Mouse (Mus musculus) thymus, postnatal 25 days (tissue): ENCODE measurements around the gene Olfr1477.
"Not testable (repeated sequence)": the region's sequence is repeated elsewhere in the genome, so short reads cannot be mapped to it uniquely, and the experiment has no call there.

Experiments
- DNase-seq: peaks from one replicate; pipeline ENCODE4 v3.0.0; 2022

The Olfr1477 gene

DNA sequence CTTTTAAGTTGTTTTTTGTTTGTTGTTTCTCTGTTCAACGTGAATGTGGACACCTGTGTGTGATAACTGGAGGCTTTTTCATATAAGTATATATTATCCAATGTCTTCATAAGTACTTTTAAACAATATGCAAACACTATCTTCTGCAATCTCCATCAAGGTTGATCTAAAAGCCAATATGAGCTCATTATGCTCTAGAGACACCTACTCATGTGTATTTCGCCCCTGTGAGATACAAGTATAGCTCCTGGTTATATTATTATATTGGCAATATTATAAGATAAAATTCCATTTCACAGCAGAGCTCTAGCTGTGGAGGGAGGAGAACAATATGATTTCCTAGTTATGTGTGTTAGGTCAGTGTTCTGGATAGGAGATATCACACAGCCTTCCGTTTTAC lies at the start of gene Olfr1477:
TSS of gene Olfr1477 (plus strand) at position 301 of the 400 bp plus-strand sequence.
- no peak for DNase-seq

DNA sequence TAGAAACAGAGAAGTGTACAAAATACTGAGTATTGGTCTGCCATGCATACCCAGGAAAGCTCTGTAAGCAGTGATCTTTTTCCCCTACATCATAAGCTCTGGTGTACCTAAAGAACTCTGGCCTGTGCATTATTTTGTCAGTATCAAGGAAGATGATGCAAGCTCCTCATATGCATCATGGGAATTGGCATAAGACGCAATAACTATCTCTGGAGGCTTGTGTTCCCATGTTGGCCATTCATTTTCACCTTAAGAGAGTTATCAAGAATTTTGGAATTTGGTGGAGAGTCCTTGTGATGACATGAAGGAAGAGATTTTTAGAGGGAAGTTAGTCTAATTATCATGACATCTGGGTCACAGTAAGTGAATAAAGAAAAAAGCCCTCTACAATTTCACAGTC lies 44.4 kb upstream of the Olfr1477 start, which contains the start of gene Olfr1472:
TSS of gene Olfr1472 (minus strand) at position 101 of the 400 bp plus-strand sequence.
- DNase-seq = no peak

DNA sequence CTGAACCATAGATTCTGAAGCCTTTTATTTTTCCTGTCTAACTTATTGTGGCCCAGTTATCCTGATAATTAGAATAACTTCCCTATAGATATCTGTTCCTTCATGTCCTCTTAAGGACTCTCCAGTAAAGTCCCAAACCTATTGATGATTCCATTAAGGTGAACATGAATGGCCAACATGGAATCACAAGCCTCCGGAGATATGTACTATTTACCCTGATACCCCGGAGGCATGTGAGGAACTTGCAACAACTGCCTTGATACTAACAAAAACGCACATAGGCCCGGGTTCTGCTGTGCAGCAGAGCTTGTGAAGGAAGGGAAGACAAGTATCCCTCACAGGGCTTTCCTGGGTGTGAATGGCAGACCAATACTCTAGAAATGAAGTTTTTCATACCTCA lies 31.1 kb upstream of the Olfr1477 start, which contains the start of gene Olfr1474:
TSS of gene Olfr1474 (plus strand) at position 301 of the 400 bp plus-strand sequence.
- not testable (repeated sequence) for DNase-seq

- no peak for DNase-seq
Observed at GRCm38 (mm10) chr19:13480096-13480495, 20.2 kb upstream of the Olfr1477 start, which contains the start of gene Olfr1475. TSS of gene Olfr1475 (minus strand) at chr19:13480196.

- DNase-seq = no peak
Observed at GRCm38 (mm10) chr19:13527613-13528012, 27.3 kb downstream of the Olfr1477 start, which contains the start of gene Olfr1480. TSS of gene Olfr1480 (plus strand) at chr19:13527913.
